Mouse (Mus musculus) right cerebral cortex, postnatal 36 days (tissue): ENCODE data around the gene Ckap2l.

Source experiments
- DNase-seq, 2 experiments: peaks; one replicate each; pipeline ENCODE4 v3.0.0; 2022; ENCODE audit warnings: low spot score in 2 of 2, mixed read lengths in 1 of 2

Gene Ckap2l

GRCm38 (mm10) chr2:129296671-129297588 is at the start of gene Ckap2l:
Gene Ckap2l, minus strand, starts transcription at chr2:129297212.
- DNase-seq = peak; percentile 92 to 97

- no peak for DNase-seq
Observed at GRCm38 (mm10) chr2:129338138-129338621, 41.2 kb upstream of the Ckap2l start.

DNA sequence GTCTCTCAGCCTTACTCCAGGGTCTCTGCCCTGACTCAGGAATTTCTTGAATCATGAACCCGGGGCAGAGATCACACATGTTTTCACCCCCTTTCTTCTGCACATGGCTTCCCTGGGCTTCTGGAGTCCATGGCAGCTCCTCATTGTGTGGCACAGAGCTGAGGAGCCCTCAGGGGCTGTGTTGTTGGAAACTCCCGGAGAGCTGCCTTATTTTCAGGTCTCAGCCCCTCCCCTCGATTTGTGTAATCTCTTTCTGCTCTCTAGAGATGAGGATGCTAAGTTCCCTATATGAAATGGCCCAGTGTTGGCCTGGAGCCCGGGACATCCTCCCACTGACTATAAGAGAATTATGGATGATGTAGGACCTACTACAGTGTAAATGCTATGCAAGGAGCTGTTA is 36.5 kb upstream of the Ckap2l start:
- DNase-seq = no peak

DNA sequence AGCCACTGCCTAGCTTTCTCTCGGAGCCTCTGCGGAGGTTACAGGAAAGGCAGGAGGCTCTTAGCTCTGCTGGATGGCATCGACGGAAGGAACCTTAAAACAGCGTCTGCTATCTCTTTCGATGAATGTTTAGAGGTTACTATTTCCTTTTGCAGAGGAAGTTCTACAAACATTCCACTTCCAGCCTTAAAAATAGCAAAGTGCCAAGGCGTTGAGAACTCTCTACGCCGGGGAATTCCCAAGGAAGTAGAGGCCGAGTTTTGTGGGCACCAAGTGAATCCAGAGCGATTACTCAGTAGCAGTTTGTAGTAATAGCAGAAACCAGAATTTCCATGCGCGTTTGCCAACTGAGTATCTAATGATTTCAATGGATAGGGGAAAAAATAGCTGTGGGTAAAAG is 33.5 kb upstream of the Ckap2l start:
- no peak for DNase-seq

DNA sequence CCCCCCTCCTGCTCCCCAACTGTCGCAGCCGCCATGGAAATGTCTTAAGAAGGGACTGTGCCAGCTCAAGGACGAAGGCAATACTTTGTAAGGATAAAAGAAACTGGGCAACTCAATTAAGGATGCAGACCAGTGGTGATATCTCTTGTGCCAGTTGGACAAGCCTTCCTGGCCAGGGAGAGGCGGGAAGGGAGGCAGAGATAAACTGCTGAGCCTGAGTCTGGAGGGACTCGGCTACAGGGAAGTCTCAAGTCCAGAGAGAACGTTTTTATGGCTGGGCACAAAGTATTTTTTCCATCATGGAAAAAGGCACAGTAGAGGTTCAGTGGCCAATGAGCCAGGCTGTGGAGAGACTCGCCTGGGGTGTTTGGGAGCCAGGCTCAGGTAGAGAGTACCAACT is 33.0 kb upstream of the Ckap2l start:
- DNase-seq = no peak

- no peak for DNase-seq
Observed at GRCm38 (mm10) chr2:129328238-129328637, 31.2 kb upstream of the Ckap2l start.

DNA sequence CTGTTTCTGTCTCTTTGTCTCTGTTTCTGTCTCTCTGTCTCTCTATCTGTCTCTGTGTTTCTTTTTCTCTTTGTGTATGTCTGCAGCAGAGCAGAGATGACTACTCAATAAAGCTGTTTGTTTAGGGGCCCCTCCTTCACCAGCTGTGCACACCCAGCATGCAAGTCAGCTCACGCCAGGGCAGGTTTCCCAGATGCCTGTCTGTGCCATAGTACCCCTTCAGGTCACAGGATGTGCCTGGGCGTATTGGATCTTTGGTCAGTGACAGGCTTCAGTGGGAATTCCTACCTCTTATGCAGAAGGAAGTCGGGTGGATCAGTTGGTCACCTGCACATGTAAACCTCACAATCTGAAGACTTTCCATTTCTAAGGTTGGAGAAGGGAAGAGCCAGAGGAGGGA is 27.2 kb upstream of the Ckap2l start:
- no peak for DNase-seq

DNA sequence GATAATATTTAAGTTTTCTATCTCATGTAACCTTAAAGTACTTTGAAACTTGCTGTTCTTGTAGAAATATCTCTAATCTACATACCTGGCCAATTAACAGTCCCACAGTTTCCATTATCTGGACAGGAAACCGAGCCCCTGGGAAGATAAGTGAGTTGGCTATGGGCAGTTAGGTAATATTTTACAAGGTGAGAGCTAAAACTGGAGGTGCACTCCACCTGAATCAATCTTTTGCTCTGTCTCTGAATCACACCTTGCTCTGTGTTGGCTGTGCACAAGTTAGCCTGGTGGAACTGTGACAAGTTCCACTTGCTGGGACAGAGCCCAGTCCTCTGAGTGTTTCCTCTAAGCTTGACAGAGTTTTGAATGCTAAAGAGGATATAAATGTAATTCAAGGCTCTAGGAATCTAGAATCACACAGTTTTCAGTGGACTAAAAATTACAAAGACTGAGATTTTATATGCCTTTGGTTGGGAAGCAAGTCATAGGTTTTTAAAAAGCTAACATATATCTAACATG is 25.2 kb upstream of the Ckap2l start:
- DNase-seq = peak in 1 of 2 experiments; percentile 54

GRCm38 (mm10) chr2:129320033-129320605 is 23.1 kb upstream of the Ckap2l start:
- peak in 1 of 2 experiments; percentile 10 for DNase-seq

DNA sequence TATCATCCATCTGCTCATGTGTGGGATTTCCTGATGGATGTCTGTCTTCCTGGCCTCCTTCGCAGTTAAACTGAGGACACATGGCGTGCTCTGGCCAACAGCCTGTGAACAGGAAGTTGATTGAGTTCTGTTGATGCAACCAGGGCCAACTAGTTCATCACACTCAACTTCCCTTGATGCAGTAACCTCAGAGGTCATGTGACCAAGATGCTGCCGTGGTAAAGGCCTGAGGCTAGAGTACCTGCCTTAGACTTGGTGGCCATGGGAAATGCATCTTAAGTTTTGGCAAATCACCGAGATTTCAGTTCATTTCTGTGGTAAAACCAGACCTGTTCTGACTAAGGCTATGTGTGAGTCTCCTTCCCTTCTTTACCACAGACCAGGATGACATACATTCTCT is 18.8 kb upstream of the Ckap2l start:
- no peak for DNase-seq

DNA sequence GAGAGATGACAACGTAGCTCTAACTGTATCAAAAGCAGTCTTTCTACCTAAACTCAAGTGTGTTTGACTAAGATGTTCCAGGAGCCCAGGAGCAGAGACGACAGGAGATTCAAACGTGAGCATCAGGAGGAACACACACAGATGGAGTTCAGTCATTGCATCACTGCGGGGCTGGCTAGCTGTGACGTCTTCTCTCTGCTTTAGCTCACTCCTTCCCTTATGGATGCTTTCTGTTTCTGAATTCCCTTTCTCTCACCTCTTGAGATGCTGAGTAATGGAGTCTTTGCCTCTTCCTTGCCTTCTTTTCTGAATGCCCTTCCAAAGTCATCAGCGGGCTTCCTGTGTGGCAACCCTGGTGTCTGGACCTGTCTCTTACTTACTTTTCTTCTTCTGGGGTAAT is 17.9 kb upstream of the Ckap2l start:
- DNase-seq = no peak

DNA sequence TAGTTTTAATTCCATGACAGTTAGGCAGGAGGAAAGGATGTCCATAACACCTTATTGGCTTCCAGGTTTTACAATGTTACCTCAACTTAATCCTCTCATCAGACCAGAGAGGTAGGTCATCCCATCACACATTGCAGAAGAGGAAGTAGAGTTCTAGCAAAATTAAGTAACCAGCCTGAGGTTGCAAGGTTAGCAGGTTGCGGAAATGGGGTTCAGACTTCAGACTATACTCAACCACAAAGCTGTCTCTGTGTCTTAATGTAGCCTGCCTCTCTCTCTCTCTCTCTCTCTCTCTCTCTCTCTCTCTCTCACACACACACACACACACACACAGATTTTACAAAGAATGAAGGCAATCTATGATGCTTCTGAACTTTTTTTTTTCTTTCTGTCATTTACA is 16.9 kb upstream of the Ckap2l start:
- DNase-seq = no peak

DNA sequence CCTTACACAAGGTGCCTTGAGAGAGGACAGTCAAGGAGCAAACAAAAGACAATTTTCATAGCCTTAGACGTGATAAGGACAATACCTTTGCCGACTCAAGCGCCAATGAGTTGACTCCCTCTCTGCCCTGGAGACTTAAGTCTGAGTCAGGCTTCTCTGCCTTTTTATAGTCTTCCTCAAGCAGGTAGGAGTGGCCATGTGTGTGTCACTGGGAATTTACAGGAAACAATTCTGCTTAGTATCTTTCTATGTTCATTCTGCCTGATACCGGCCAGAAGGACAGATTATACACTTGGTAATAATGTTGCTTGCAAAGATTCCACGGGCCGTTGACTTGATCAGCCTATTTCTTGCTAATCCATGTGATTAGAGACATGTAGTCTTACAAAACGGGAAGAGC is 12.8 kb upstream of the Ckap2l start, which contains the start of gene Il1a:
Gene Il1a (minus strand): TSS at position 137 of the 400 bp plus-strand sequence.
- no peak for DNase-seq

DNA sequence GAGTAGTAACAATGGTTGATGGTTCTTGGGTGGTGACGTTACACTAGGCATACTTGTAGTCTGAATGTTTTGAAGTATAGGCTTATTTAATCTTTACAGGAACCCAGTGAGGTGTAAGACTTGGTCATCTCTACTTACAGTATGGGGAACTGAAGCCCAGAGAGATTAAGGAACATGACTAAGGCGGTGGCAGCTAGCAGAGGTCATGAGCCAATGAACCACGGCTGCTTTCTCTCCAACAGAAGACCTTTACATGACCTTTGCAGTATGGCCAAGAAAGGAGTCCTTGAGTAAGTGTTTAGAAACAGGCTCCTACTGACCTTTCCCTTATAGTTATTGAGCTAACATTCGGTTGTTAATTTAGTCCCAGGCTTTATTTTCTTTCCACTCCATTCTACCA is 9.0 kb upstream of the Ckap2l start:
- DNase-seq = no peak

DNA sequence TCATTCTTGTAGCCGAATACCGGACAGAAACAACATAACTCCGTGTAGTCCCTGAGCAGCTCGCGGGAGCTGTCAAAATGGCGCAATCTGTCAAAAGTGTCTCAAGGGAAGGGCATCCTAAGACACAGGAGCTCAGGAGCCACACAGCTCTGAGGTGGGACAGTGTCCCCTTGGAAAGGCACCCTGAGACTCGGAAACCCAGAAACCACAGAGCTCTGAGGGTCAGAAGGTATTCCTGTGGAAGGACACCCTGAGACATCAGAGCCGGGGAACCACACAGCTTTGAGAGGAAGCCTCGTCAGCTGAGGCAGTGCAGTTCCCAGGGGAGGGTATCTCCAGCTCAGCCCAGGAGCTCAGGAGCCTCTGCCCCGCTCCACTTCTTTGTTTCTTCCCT is 574 bp upstream of the Ckap2l start:
- no peak for DNase-seq

DNA sequence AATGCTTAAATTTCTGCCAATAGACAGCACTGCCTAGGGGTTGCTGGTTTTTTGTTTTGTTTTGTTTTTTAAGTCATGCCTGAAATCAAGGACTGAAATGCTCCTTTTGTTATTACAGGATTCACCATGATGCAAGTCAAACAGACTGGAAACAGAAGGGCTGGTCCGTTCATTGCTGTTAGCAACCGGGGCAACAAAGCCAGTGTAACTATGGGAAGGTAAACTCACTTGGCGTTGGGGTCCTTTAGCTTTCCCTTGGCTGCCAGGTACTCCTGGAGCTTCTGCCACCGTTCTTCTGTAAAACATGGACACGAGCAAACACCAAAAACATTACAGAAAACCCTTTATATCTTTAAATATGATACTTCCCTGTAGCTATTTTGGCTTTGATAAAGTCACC is 926 bp downstream of the Ckap2l start:
- DNase-seq = no peak

- no peak for DNase-seq
Observed at GRCm38 (mm10) chr2:129295075-129295474, 1.9 kb downstream of the Ckap2l start.

- DNase-seq = no peak
Observed at GRCm38 (mm10) chr2:129273823-129274222, 23.2 kb downstream of the Ckap2l start.

DNA sequence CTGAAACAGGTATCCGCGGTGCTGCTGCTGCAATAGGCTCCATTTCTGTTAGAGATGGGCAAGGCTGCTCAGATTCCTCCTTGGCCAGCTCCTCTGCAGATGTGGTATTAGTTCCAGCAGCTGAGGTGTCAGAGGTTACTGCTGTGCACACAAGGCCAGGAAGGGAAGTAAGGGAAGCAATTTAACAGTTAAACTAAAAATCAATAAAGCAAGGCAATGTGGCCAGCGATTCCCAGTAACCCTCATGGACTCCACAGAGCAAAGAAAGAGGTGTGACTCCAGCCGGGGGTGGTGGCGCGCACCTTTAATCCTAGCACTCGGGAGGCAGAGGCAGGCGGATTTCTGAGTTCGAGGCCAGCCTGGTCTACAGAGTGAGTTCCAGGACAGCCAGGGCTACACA is 26.4 kb downstream of the Ckap2l start:
- DNase-seq = no peak

- DNase-seq = no peak
Observed at GRCm38 (mm10) chr2:129269986-129270385, 27.0 kb downstream of the Ckap2l start.

- no peak for DNase-seq
Observed at GRCm38 (mm10) chr2:129269161-129269643, 27.8 kb downstream of the Ckap2l start.

DNA sequence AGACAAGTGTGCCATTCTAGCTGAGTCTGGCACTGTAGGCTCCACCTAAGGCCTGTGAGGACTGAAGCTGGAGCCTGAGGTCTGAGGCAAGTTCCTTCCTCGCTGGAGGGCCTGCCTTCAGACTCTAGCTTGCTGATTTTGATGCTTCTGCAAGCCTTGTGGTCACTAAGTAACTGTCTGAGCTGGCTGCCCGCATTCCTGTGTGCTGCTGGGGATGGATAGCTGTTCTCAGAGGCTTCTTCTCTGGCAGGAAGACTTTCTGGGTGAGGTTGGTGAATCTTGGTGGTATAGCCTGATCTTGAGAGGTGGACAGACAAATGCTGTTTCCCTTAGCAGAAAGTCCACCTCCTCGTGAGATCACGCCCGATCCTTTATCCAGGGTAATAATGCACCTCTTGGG is 29.3 kb downstream of the Ckap2l start:
- DNase-seq = no peak

DNA sequence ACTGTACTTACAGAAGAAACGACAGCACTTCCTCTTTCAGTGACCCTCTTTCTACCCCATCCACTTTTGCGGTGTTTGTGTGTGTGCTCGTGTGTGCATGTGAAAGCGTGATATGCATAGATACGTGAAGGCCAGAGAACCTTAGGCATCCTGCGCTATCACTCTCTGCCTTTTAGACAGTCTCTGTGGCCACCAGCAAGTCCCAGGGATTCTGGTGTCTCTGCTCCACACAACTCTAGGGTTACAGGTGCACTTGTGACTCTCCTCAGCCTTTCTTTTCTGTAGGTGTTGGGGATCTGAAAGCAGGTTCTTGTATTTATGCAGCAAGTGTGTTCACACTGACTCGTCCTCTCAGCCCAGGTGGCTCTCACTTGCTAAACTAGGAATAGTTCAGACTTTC is 31.7 kb downstream of the Ckap2l start:
- DNase-seq = no peak
